Mouse (Mus musculus) frontal cortex, postnatal 10 days (tissue): ENCODE results near the gene Foxo3.

Experiments used
- DNase-seq, 2 experiments: peaks; one replicate each; pipeline ENCODE4 v3.0.0; 2022; ENCODE audit warnings: low spot score in 2 of 2, mixed read lengths in 1 of 2

Foxo3 gene

DNA sequence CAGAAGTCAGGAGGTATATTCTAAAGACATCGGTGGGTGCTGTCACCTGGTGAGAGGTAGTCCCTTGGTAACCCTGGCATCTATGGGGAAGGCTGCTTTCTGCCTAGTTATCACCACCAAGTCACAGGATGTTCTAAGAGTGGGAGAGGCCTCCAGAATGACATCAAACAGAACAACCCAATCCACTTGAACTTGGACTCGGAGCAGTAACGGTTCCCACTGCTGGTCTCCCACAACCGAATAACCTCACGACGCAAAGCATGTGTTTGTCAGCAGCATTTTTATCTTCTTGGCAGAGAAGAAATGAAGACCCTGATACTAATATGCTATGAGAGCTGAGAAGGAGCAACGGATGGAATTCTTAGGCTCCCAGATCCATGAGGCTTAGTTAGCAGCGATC, 87.5 kb downstream of the Foxo3 start:
- DNase-seq, result no peak

DNA sequence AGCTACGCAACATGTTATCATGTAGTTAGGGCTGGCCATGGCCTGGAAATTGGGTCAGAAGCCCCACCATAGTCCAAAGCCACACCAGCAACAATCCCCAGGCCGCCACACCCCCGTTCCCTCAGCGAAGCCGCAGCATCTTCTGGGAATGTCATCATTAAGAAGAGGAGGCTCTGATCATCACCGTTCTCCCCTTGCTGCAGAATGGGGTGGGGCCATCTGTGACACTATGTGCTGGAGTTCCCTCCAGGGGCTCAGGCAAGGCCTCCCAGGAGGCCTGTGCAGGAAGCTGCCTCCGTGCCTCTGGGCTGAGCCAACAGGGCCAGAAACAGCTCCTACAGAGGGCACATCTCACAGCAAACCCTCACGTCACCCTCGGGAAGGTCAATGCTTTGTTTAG, 88.5 kb downstream of the Foxo3 start:
- no peak for DNase-seq

DNA sequence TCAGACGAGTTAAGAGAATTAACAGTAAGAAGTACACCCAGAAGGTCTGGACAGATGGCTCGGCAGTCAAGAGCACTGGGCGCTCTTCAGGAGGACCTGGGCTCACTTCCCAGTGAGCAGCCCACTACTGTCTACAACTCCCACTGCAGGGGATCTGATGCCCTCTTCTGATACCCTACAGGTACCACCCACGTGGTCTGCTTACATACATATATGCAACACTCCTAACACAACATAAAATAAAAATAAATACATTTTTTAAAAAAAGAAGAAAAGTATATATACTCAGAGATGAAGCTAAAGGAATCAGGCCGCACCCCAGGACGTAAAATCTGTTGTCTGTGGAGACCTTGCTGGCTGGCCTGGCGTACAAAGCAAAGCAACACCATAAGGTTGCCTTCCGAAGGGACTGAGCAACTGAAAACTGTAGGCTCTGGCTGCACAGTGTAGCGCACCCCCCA, 89.6 kb downstream of the Foxo3 start:
- no peak for DNase-seq

GRCm38 (mm10) chr10:42180333-42180732, 96.2 kb downstream of the Foxo3 start:
- DNase-seq, result no peak

- no peak for DNase-seq
Measured at GRCm38 (mm10) chr10:42178751-42179150, 97.8 kb downstream of the Foxo3 start.

- DNase-seq, result no peak
Measured at GRCm38 (mm10) chr10:42177771-42178674, 98.5 kb downstream of the Foxo3 start.

DNA sequence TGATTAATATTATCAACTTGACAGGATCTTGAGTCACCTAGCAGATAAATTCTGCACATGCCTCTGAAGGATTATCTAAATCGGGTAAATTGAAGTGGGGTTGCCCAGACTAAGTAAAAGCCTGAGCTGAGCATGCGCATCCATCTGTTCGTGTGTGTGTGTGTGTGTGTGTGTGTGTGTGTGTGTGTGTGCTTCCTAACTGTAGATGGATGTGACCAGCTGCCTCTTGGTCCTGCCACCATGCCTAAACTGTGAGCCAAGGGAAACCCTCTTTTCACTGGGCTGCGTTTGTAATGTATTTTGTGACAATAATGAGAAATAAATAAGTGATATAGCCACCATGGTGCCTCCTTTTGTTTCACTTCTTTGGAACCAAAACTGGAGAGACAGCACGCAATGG, 102.3 kb downstream of the Foxo3 start:
- no peak for DNase-seq

DNA sequence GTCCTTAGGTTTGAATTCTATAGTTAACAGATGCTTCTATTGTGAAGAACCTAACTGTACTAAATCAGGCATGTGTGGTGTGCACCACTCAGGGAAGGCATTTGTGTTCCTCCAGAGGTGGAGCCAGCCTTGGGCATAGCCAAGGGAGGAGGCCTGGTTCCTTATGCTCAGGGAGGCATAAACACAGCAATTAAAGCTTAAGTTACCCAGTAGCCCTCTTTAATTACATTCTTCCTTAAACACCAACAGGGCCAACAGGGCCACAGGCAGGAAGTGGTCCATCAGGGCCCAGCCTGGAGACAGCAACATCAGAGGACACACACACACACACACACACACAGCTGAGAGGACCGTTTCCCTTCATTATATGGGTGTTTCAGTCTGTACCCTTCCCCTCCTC, 102.7 kb downstream of the Foxo3 start:
- DNase-seq, result no peak

- no peak for DNase-seq
Measured at GRCm38 (mm10) chr10:42170889-42171347, 105.6 kb downstream of the Foxo3 start.

- no peak for DNase-seq
Measured at GRCm38 (mm10) chr10:42170201-42170600, 106.4 kb downstream of the Foxo3 start.

DNA sequence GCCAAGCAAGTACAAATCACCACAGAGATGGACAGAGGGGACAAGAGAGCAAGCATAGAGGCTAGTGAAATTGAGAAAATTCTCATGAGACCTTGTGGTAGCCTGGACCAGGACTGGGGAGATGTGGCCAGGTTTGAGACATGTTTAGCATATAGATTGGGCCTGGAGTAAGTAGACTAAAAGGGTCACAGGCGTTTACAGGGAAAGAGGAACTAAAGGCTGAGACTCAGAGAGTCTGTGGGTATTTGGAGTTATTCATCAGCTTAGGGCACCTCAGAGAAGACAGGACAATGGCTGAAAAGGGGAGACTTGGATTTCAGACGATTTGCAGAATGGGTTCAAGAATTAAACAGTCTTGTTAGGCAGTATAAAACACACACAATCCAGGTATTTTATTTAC, 121.8 kb downstream of the Foxo3 start:
- DNase-seq, result no peak

DNA sequence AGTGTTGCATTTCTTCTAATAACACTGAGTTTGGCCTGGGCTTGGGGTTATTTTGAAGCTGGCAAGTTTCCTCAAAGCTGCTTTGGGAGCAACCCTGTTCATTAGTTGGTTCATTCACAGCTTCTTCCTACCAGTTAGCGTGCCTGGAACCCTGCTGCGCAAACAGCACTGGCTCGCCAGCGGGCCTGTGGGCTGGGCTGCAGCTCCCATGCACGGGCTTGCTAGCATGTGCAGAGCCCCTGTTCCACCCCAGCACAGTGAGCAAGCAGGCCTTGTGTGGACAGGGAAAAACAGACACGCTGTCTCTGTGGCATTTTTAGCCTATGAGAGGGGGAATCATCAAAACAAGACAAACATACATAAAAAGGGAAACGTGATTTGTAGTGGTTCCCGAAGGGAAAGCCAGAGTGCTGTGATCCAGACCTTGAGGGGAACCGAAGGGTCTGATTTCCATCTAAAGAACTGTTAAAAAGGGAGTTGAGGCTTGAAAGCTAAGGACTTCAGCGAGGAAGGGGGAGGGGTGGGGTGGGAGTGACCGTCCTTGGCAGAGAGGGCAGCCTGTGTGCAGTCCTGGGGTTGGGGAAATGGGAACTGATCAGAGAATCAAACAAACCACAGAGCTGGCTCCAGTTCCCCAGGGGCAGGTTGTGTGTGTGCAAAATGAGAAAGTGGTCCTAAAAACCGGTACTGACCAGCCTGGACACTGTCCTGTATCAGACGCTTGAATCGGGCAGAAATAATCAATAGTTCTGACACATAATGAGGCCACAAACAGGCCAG, 123.9 kb downstream of the Foxo3 start:
- DNase-seq, result no peak

GRCm38 (mm10) chr10:42149767-42150166, 126.8 kb downstream of the Foxo3 start:
- no peak for DNase-seq

GRCm38 (mm10) chr10:42148326-42148725, 128.2 kb downstream of the Foxo3 start:
- DNase-seq, result no peak

DNA sequence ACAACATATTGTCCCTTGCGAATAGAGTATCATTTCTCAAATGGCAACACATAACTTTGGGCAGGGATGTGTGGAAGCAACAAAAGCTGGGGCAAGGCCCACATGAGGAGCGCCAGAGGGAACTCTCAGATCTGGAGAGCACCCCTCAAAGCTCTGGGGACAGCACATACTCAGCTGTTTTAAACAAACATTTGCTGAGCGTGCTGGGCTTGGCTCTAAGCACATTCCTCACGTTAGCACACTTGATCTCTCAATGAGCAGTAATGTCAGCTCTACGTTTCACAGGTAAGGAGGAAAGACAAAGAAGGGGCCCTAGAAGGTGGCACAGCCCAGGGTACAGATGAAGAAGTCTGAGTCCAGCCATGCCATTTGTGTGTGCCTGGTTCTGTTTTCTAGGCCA, 131.3 kb downstream of the Foxo3 start:
- DNase-seq, result no peak

DNA sequence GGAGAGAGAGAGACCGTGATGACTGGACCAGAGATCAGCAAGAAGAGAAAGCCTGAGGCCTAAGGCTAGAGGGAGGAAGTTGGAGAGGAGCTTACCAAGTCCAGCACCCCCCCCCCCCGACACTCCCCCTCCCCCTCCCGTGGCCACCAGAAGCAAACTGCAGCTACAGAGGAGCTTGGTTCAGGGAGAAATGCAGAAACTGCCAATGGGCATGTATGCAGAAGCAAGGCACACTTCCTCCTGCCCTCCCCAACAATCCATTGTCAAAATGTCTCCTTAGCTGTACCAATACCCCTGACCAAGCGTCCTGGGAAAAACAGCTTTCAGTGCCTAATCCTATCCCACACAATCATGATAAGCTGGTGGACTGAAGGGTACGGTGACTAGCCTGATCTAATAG, 131.8 kb downstream of the Foxo3 start:
- DNase-seq, result no peak

DNA sequence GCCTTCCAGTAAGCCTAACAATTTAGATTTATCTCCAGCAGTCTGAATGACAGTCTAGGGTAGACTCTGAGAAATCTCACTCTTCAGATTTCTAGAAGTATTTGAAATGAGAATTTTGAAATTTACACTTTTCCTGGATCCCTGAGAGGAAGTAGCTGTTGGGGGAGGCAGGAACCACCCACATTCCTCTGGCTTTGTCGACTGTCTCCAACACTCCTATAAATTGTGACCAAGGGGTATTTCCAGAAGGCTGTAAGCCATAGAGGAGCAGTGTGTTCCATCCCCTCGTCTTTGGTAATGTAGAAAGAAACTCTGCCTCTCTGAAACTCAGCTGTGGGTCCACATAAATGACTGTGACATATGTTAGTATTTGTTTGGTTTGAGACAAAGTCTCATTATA, 132.4 kb downstream of the Foxo3 start:
- DNase-seq, result no peak

GRCm38 (mm10) chr10:42142791-42143190, 133.8 kb downstream of the Foxo3 start:
- no peak for DNase-seq

GRCm38 (mm10) chr10:42142081-42142480, 134.5 kb downstream of the Foxo3 start:
- DNase-seq, result no peak

- DNase-seq, result no peak
Measured at GRCm38 (mm10) chr10:42139749-42140148, 136.8 kb downstream of the Foxo3 start.

DNA sequence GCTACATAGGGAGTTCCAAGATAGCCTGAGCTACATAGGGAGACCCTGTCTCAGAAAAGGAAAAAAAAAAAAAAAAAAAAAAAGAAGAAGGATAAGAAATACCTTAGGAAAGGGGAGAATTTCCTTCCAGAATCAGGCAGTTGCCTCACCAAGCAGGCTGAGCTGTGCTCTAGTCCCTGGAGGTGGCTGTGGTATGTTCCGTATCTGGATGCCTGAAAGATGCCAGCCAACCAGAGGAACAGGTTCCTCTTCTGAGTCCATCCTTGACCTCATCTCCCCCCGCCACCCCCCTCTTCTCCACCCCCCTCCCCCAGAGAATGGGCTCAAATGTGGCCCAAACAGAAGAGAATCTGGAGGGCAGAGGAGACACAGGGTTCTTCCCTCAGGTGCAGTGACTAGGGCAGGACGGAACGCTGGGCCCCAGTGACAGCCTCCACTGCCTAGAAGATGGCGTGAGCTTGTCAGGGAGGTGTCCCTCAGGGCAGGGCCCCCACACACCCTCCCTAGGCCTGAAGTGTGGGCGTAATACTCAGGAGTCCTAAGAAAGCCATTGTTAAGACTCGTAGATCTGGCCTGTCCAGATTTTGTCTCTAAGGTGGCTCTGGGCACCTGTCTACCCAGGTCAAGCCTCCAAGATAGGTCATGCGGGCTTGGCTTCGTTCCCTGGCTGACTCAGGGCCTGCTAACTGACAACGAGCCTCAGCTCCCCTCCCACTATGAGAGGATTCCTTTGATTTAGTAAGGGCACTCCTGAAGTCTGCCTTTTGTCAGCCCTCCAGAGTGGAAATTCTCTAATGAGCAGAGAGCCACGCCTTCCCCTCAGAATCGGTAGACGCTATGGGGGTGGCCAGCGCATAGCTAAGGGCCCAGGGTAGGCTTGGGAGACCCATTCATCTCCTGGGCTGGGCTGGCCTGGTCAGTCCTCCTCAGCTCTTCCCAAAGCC, 141.5 kb downstream of the Foxo3 start:
- no peak for DNase-seq
